ENCODE assay signal across 21 mouse cellular contexts in the genomic region with DNA sequence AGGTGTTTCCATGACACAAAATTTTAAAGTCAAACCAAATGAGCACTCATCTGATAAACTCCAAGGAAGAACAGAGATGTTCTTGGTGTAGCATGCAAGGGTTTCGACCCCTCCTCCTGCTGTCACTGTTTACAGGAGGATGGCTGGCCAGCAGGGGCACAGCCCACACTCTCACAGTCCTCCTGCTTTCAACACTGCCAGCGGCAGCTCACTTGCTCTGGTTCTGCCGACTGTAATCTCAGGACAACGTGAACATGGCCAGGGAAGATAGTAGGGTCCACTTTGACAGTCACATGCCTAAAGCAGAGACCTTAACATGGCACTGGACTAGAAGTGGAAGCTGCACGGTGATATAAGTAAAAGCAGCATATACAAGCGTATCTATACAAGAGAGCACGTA. TPM values are rescaled to one million over a fixed set of nuclear protein-coding genes. Genes with fewer than 3 reads are reported as not detected.
DNase-seq lines count a peak whose midpoint lies in the region; ATAC-seq and TF ChIP-seq lines count a peak whose summit lies in the region.
"Had no signal": no experiment of that assay in that cellular context is flagged by ENCODE, and none has a peak within 500 bp of the region (broad histone marks: within the 10 kb centered on the region; RNA-seq: fewer than 3 reads in every experiment).

No protein-coding gene starts in this region.

- no peak overlapping the region for H3K9ac ChIP-seq in hindbrain, embryonic 12.5 days
- no peak overlapping the region for H3K9ac ChIP-seq in lung, postnatal 0 days (replicated peaks; ENCODE audit: low read depth)
- no peak overlapping the region for H3K9ac ChIP-seq in heart, embryonic 15.5 days
- H3K9ac ChIP-seq: embryonic facial prominence, embryonic 15.5 days; limb, embryonic 12.5 days; liver, embryonic 13.5 days; lung, embryonic 15.5 days; midbrain, embryonic 15.5 days had no signal

- no peaks in the 10 kb centered on the region for H3K27me3 ChIP-seq in hindbrain, embryonic 10.5 days (ENCODE audit: insufficient read depth, poor library complexity, severe bottlenecking)
- no peaks in the 10 kb centered on the region for H3K27me3 ChIP-seq in hindbrain, embryonic 12.5 days
- no peaks in the 10 kb centered on the region for H3K27me3 ChIP-seq in lung, postnatal 0 days (replicated peaks; ENCODE audit: insufficient read depth, low read length)
- H3K27me3 ChIP-seq in heart, embryonic 15.5 days: no peaks in the 10 kb centered on the region
- H3K27me3 ChIP-seq: embryonic facial prominence, embryonic 15.5 days; limb, embryonic 12.5 days; liver, embryonic 13.5 days; lung, embryonic 15.5 days; midbrain, embryonic 15.5 days had no signal

- peak; percentile 32 for DNase-seq in embryo, embryonic 10 days (ENCODE audit: low spot score)
- no peak for DNase-seq in embryo, embryonic 9.5 days (ENCODE audit: extremely low spot score)
- no peak for DNase-seq in hindbrain, embryonic 10.5 days (ENCODE audit: low spot score)
- peak; percentile 5 for DNase-seq in lung, postnatal 0 days (ENCODE audit: low spot score)
- no peak for DNase-seq in lung, adult 2 months
- no peak for DNase-seq in thymus, postnatal 14 days
- DNase-seq: adrenal gland, postnatal 10 days; cerebellum, postnatal 14 days; embryo, embryonic 11 days; kidney, adult 2 months; kidney, postnatal 4 days; liver, embryonic 13.5 days had no signal

- 0 out of 2 replicates have a peak, but pooled peaks cover 4% of the 10 kb centered on the region for H3K36me3 ChIP-seq in hindbrain, embryonic 10.5 days
- H3K36me3 ChIP-seq in hindbrain, embryonic 12.5 days: no peaks in the 10 kb centered on the region
- no peaks in the 10 kb centered on the region for H3K36me3 ChIP-seq in lung, postnatal 0 days (ENCODE audit: insufficient read depth, low read length)
- no peaks in the 10 kb centered on the region for H3K36me3 ChIP-seq in heart, embryonic 15.5 days
- H3K36me3 ChIP-seq: embryonic facial prominence, embryonic 15.5 days; liver, embryonic 13.5 days; lung, embryonic 15.5 days; midbrain, embryonic 15.5 days had no signal

- H3K27ac ChIP-seq in hindbrain, embryonic 10.5 days: 0 out of 2 replicates have a peak overlapping the region, but pooled peaks have one; percentile 9
- H3K27ac ChIP-seq in hindbrain, embryonic 12.5 days: no peak overlapping the region
- H3K27ac ChIP-seq in lung, postnatal 0 days (ENCODE audit: low read length): no peak overlapping the region
- H3K27ac ChIP-seq in heart, embryonic 15.5 days: peak overlapping the region; percentile 36
- H3K27ac ChIP-seq: embryonic facial prominence, embryonic 15.5 days; limb, embryonic 12.5 days; liver, embryonic 13.5 days; lung, embryonic 15.5 days; midbrain, embryonic 15.5 days had no signal

- H3K4me1 ChIP-seq in hindbrain, embryonic 10.5 days (replicated peaks): peaks cover 26% of the 10 kb centered on the region
- peaks cover 25% of the 10 kb centered on the region for H3K4me1 ChIP-seq in hindbrain, embryonic 12.5 days
- H3K4me1 ChIP-seq in lung, postnatal 0 days (ENCODE audit: insufficient read depth, low read depth, low read length): peaks cover 18% of the 10 kb centered on the region; the same call in 1 of the 2 replicates
- H3K4me1 ChIP-seq in lung, adult 2 months (ENCODE audit: control insufficient read depth, insufficient read depth, low read length): peaks cover 35% of the 10 kb centered on the region
- peaks cover 55% of the 10 kb centered on the region for H3K4me1 ChIP-seq in heart, embryonic 15.5 days (replicated peaks)

- WGBS in hindbrain, embryonic 10.5 days: 59% methylated on average over 7 of the region's 7 CpGs
- WGBS in hindbrain, embryonic 12.5 days: 56% methylated on average over 7 of the region's 7 CpGs
- whole genome bisulfite sequencing in lung, postnatal 0 days: 56% methylated on average over 7 of the region's 7 CpGs
- 49% methylated on average over 7 of the region's 7 CpGs for WGBS in lung, adult 2 months
- WGBS in heart, embryonic 15.5 days: 33% methylated on average over 7 of the region's 7 CpGs

- ATAC-seq in hindbrain, embryonic 12.5 days (ENCODE audit: low FRiP score): no peak
- no peak for ATAC-seq in lung, postnatal 0 days
- peak; percentile 45; the same call in 1 of the 2 replicates for ATAC-seq in heart, embryonic 15.5 days (replicated peaks; ENCODE audit: insufficient number of reproducible peaks, insufficient read depth, low FRiP score, low read depth)
- ATAC-seq: activated CD4-positive, CD25-positive, alpha-beta regulatory T cell, adult 4 months; CD4-positive, CD25-positive, alpha-beta regulatory T cell, adult 4 months; forebrain, embryonic 16.5 days; midbrain, embryonic 15.5 days had no signal

- H3K4me3 ChIP-seq in hindbrain, embryonic 10.5 days: no peak overlapping the region
- H3K4me3 ChIP-seq in hindbrain, embryonic 12.5 days: no peak overlapping the region
- no peak overlapping the region for H3K4me3 ChIP-seq in lung, postnatal 0 days (ENCODE audit: low read depth, low read length)
- H3K4me3 ChIP-seq in lung, adult 2 months (replicated peaks; ENCODE audit: extremely low read depth, low read depth, low read length): no peak overlapping the region
- H3K4me3 ChIP-seq in heart, embryonic 15.5 days: peak overlapping the region; percentile 6; the same call in 1 of the 2 replicates
- H3K4me3 ChIP-seq: embryonic facial prominence, embryonic 15.5 days; limb, embryonic 12.5 days; liver, embryonic 13.5 days; lung, embryonic 15.5 days; midbrain, embryonic 15.5 days had no signal

- H3K4me2 ChIP-seq in hindbrain, embryonic 12.5 days (replicated peaks): no peak overlapping the region
- H3K4me2 ChIP-seq in lung, postnatal 0 days (replicated peaks; ENCODE audit: low read depth, low read length): no peak overlapping the region
- H3K4me2 ChIP-seq in heart, embryonic 15.5 days: peak overlapping the region; percentile 37
- H3K4me2 ChIP-seq: embryonic facial prominence, embryonic 15.5 days; limb, embryonic 12.5 days; liver, embryonic 13.5 days; lung, embryonic 15.5 days; midbrain, embryonic 15.5 days had no signal

- peak; percentile 41 for TF ChIP-seq CTCF in lung, postnatal 0 days (IDR thresholded peaks at IDR 0.05)
- no peak for TF ChIP-seq CTCF in lung, adult 2 months (IDR thresholded peaks at IDR 0.05; ENCODE audit: insufficient read depth, low read length)

- H3K9me3 ChIP-seq in hindbrain, embryonic 10.5 days: no peaks in the 10 kb centered on the region
- no peaks in the 10 kb centered on the region for H3K9me3 ChIP-seq in hindbrain, embryonic 12.5 days (replicated peaks)
- H3K9me3 ChIP-seq in lung, postnatal 0 days (ENCODE audit: low read length): no peaks in the 10 kb centered on the region
- no peaks in the 10 kb centered on the region for H3K9me3 ChIP-seq in heart, embryonic 15.5 days (replicated peaks)
- H3K9me3 ChIP-seq: embryonic facial prominence, embryonic 15.5 days; limb, embryonic 12.5 days; liver, embryonic 13.5 days; lung, embryonic 15.5 days; midbrain, embryonic 15.5 days had no signal

- TF ChIP-seq EP300 in lung, postnatal 0 days (IDR thresholded peaks at IDR 0.05): no peak

- no peak for TF ChIP-seq POLR2A in lung, adult 2 months (IDR thresholded peaks at IDR 0.05; ENCODE audit: borderline replicate concordance, extremely low read depth, low read depth, low read length)

RNA-seq across cellular contexts. Expression of a gene that starts 34.6 kb away (rescaled TPM):
- polyA plus RNA-seq in hindbrain, embryonic 10.5 days (2016; fragmentation: Nextera tagmentation; extraction: Ambion mirVana): 16.0 and 18.1 TPM in 2 replicates
- polyA plus RNA-seq in hindbrain, embryonic 12.5 days (2016; fragmentation: Nextera tagmentation; extraction: Ambion mirVana): 36.4 and 36.8 TPM in 2 replicates
- polyA plus RNA-seq in lung, postnatal 0 days (2015; fragmentation: Nextera tagmentation; extraction: Ambion mirVana): 37.5 and 44.2 TPM in 2 replicates
- 38.0 and 49.1 TPM in 2 replicates for polyA plus RNA-seq in lung, adult 2 months (2012; rRNA removed)
- polyA plus RNA-seq in heart, embryonic 15.5 days (2015; fragmentation: Nextera tagmentation; extraction: Ambion mirVana): 17.9 and 19.1 TPM in 2 replicates

Comparison
In these comparisons a context has a peak if more than half of its experiments do, and no peak if none do; other contexts are left out.
1. DNase-seq: peak in embryo, embryonic 10 days (single experiment) and lung, postnatal 0 days (single experiment); none in embryo, embryonic 9.5 days (single experiment), hindbrain, embryonic 10.5 days (single experiment), lung, adult 2 months (single experiment) and thymus, postnatal 14 days (single experiment).
2. H3K27ac ChIP-seq: peak in hindbrain, embryonic 10.5 days (single experiment) and heart, embryonic 15.5 days (single experiment); none in hindbrain, embryonic 12.5 days (single experiment) and lung, postnatal 0 days (single experiment).